Mouse (Mus musculus): Measurements from ENCODE around the gene Nrsn2. TPM values are rescaled to one million over a fixed set of nuclear protein-coding genes. Genes with fewer than 3 reads are reported as not detected.

Nrsn2 gene
- polyA plus RNA-seq (2015; fragmentation: Nextera tagmentation; extraction: Ambion mirVana) = 2.1 and 2.3 TPM in 2 replicates

- peak within 1 kb of the TSS; percentile 49 for H3K9ac ChIP-seq
- H3K27ac ChIP-seq = no peak within 1 kb of the TSS
- WGBS = 0% methylated on average over 16 of the region's 16 CpGs
- peak within 1 kb of the TSS; percentile 53 for H3K4me2 ChIP-seq
- H3K27me3 ChIP-seq = peaks cover 26% of the 10 kb centered on the region
- no peaks in the 10 kb centered on the region for H3K36me3 ChIP-seq
- peak; percentile 39; the same call in 1 of the 2 replicates for ATAC-seq (ENCODE audit: insufficient number of reproducible peaks, insufficient read depth, low FRiP score, low TSS enrichment, low read depth)
- H3K9me3 ChIP-seq = no peaks in the 10 kb centered on the region
- peak within 1 kb of the TSS; percentile 24 for H3K4me3 ChIP-seq
- H3K4me1 ChIP-seq = peaks cover 17% of the 10 kb centered on the region
Measured at GRCm38 (mm10) chr2:152376345-152376741, at the start of gene Nrsn2. Gene Nrsn2 (minus strand): TSS chr2:152376638.

GRCm38 (mm10) chr2:152415786-152416185 is 39.3 kb upstream of the Nrsn2 start:
- Histone ChIP-seq H3K9me3 (no peaks in the 10 kb centered on the region; the same call in none of the 2 replicates), H3K27me3 (no peaks in the 10 kb centered on the region), H3K36me3 (no peaks in the 10 kb centered on the region), H3K4me1 (peaks cover 24% of the 10 kb centered on the region), H3K4me2 (peak overlapping the region; percentile 95), H3K4me3 (peak overlapping the region; percentile 90; the same call in 1 of the 2 replicates), H3K9ac (no peak overlapping the region), H3K27ac (peak overlapping the region; percentile 97)
- WGBS = 92% methylated on average over 3 of the region's 3 CpGs
- ATAC-seq (ENCODE audit: insufficient number of reproducible peaks, insufficient read depth, low FRiP score, low TSS enrichment, low read depth) = no peak

GRCm38 (mm10) chr2:152415287-152415686 is 38.8 kb upstream of the Nrsn2 start, which contains the start of gene 6820408C15Rik:
Gene 6820408C15Rik (plus strand): TSS chr2:152415587.
- Histone ChIP-seq H3K9ac (peak within 1 kb of the TSS; percentile 99), H3K4me1 (peaks cover 29% of the 10 kb centered on the region), H3K4me2 (peak within 1 kb of the TSS; percentile 95), H3K27me3 (no peaks in the 10 kb centered on the region), H3K4me3 (peak within 1 kb of the TSS; percentile 90), H3K9me3 (no peaks in the 10 kb centered on the region; the same call in none of the 2 replicates), H3K36me3 (no peaks in the 10 kb centered on the region), H3K27ac (peak within 1 kb of the TSS; percentile 97)
- WGBS = 23% methylated on average over 4 of the region's 4 CpGs
- no peak for ATAC-seq (ENCODE audit: insufficient number of reproducible peaks, insufficient read depth, low FRiP score, low TSS enrichment, low read depth)

GRCm38 (mm10) chr2:152414591-152415165 is 38.2 kb upstream of the Nrsn2 start, which contains the start of gene Zcchc3:
Gene Zcchc3 (minus strand): TSS chr2:152415027.
- peak within 1 kb of the TSS; percentile 90 for H3K4me3 ChIP-seq
- H3K36me3 ChIP-seq = no peaks in the 10 kb centered on the region
- no peaks in the 10 kb centered on the region; the same call in none of the 2 replicates for H3K9me3 ChIP-seq
- peak within 1 kb of the TSS; percentile 97 for H3K27ac ChIP-seq
- H3K4me1 ChIP-seq = peaks cover 35% of the 10 kb centered on the region
- peak within 1 kb of the TSS; percentile 95 for H3K4me2 ChIP-seq
- H3K9ac ChIP-seq = peak within 1 kb of the TSS; percentile 99
- under 1% methylated on average over 59 of the region's 65 CpGs for WGBS
- peak; percentile 80 for ATAC-seq (ENCODE audit: insufficient number of reproducible peaks, insufficient read depth, low FRiP score, low TSS enrichment, low read depth)
- H3K27me3 ChIP-seq = no peaks in the 10 kb centered on the region

- no peak for ATAC-seq (ENCODE audit: insufficient number of reproducible peaks, insufficient read depth, low FRiP score, low TSS enrichment, low read depth)
Measured at GRCm38 (mm10) chr2:152413765-152414584, 37.5 kb upstream of the Nrsn2 start.

GRCm38 (mm10) chr2:152413158-152413764 is 36.8 kb upstream of the Nrsn2 start:
- no peak for ATAC-seq (ENCODE audit: insufficient number of reproducible peaks, insufficient read depth, low FRiP score, low TSS enrichment, low read depth)
- Histone ChIP-seq H3K4me3 (peak overlapping the region; percentile 90), H3K27me3 (no peaks in the 10 kb centered on the region), H3K9me3 (no peaks in the 10 kb centered on the region; the same call in none of the 2 replicates), H3K4me2 (peak overlapping the region; percentile 95), H3K36me3 (no peaks in the 10 kb centered on the region), H3K27ac (peak overlapping the region; percentile 99), H3K4me1 (peaks cover 41% of the 10 kb centered on the region), H3K9ac (peak overlapping the region; percentile 99)
- WGBS = 2% methylated on average over 21 of the region's 21 CpGs

More at GRCm38 (mm10) chr2:152413765-152414584, 37.5 kb upstream of the Nrsn2 start:
- Histone ChIP-seq H3K9me3 (no peaks in the 10 kb centered on the region; the same call in none of the 2 replicates), H3K9ac (peak overlapping the region; percentile 99), H3K36me3 (no peaks in the 10 kb centered on the region), H3K27me3 (no peaks in the 10 kb centered on the region), H3K4me3 (peak overlapping the region; percentile 90), H3K27ac (peak overlapping the region; percentile 97), H3K4me1 (peaks cover 41% of the 10 kb centered on the region), H3K4me2 (peak overlapping the region; percentile 95)
- under 1% methylated on average over 86 of the region's 86 CpGs for WGBS

- ATAC-seq (ENCODE audit: insufficient number of reproducible peaks, insufficient read depth, low FRiP score, low TSS enrichment, low read depth) = no peak
- H3K36me3 ChIP-seq = no peaks in the 10 kb centered on the region
Measured at GRCm38 (mm10) chr2:152412526-152413157, 36.2 kb upstream of the Nrsn2 start.

GRCm38 (mm10) chr2:152411471-152411870 is 35.0 kb upstream of the Nrsn2 start:
- Histone ChIP-seq H3K4me2 (peak overlapping the region; percentile 95), H3K9ac (peak overlapping the region; percentile 99), H3K4me1 (peaks cover 45% of the 10 kb centered on the region), H3K27ac (peak overlapping the region; percentile 99), H3K36me3 (no peaks in the 10 kb centered on the region), H3K4me3 (peak overlapping the region; percentile 90), H3K27me3 (no peaks in the 10 kb centered on the region), H3K9me3 (no peaks in the 10 kb centered on the region; the same call in none of the 2 replicates)
- ATAC-seq (ENCODE audit: insufficient number of reproducible peaks, insufficient read depth, low FRiP score, low TSS enrichment, low read depth) = no peak
- WGBS = 3% methylated on average over 7 of the region's 7 CpGs

More at GRCm38 (mm10) chr2:152412526-152413157, 36.2 kb upstream of the Nrsn2 start:
- Histone ChIP-seq H3K4me3 (peak overlapping the region; percentile 90), H3K4me1 (peaks cover 41% of the 10 kb centered on the region), H3K27me3 (no peaks in the 10 kb centered on the region), H3K27ac (peak overlapping the region; percentile 99), H3K9me3 (no peaks in the 10 kb centered on the region; the same call in none of the 2 replicates), H3K4me2 (peak overlapping the region; percentile 95), H3K9ac (peak overlapping the region; percentile 99)
- 2% methylated on average over 15 of the region's 15 CpGs for WGBS

GRCm38 (mm10) chr2:152410971-152411371 is 34.5 kb upstream of the Nrsn2 start:
- peaks cover 49% of the 10 kb centered on the region for H3K4me1 ChIP-seq
- under 1% methylated on average over 15 of the region's 15 CpGs for WGBS
- no peaks in the 10 kb centered on the region for H3K36me3 ChIP-seq
- no peaks in the 10 kb centered on the region for H3K27me3 ChIP-seq
- peak overlapping the region; percentile 99 for H3K9ac ChIP-seq
- H3K4me2 ChIP-seq = peak overlapping the region; percentile 95
- H3K9me3 ChIP-seq = no peaks in the 10 kb centered on the region; the same call in 1 of the 2 replicates
- peak overlapping the region; percentile 99 for H3K27ac ChIP-seq
- peak overlapping the region; percentile 90 for H3K4me3 ChIP-seq
- peak; percentile 74 for ATAC-seq (ENCODE audit: insufficient number of reproducible peaks, insufficient read depth, low FRiP score, low TSS enrichment, low read depth)

- 82% methylated on average over 6 of the region's 6 CpGs for WGBS
- peak overlapping the region; percentile 46; the same call in 1 of the 2 replicates for H3K9ac ChIP-seq
- peak overlapping the region; percentile 99 for H3K27ac ChIP-seq
- no peaks in the 10 kb centered on the region for H3K27me3 ChIP-seq
- no peak overlapping the region for H3K4me3 ChIP-seq
- peaks cover 49% of the 10 kb centered on the region for H3K4me1 ChIP-seq
- ATAC-seq (ENCODE audit: insufficient number of reproducible peaks, insufficient read depth, low FRiP score, low TSS enrichment, low read depth) = no peak
- no peaks in the 10 kb centered on the region for H3K36me3 ChIP-seq
- no peaks in the 10 kb centered on the region for H3K9me3 ChIP-seq
- no peak overlapping the region for H3K4me2 ChIP-seq
Measured at GRCm38 (mm10) chr2:152409781-152410180, 33.3 kb upstream of the Nrsn2 start.
